Mouse (Mus musculus): ENCODE data around the gene Elovl1. TPM values are rescaled to one million over a fixed set of nuclear protein-coding genes. Genes with fewer than 3 reads are reported as not detected.

Elovl1 gene
- polyA plus RNA-seq, 1 experiment from 2014 or later = 111 TPM

GRCm38 (mm10) chr4:118476773-118477530 is 49.1 kb downstream of the Elovl1 start:
- Histone ChIP-seq H3K4me1 (replicated peaks; ENCODE audit: control insufficient read depth, insufficient read depth, low read length) (no peaks in the 10 kb centered on the region), H3K27ac (ENCODE audit: low read length) (no peak overlapping the region), H3K4me3 (ENCODE audit: low read length) (no peak overlapping the region), H3K36me3 (ENCODE audit: control insufficient read depth, insufficient read depth, low read length) (no peaks in the 10 kb centered on the region), H3K27me3 (ENCODE audit: control insufficient read depth, insufficient read depth, low read depth, low read length) (no peaks in the 10 kb centered on the region), H3K9me3 (ENCODE audit: control insufficient read depth, low read length) (no peaks in the 10 kb centered on the region), H3K4me2 (ENCODE audit: low read depth, low read length) (no peak overlapping the region), H3K9ac (ENCODE audit: low read length) (no peak overlapping the region)
- 58% methylated on average over 15 of the region's 15 CpGs for WGBS
- ATAC-seq (ENCODE audit: low read depth) = no peak

Other genes starting within 250 kb of the Elovl1 start
- 32.4 and 33.0 TPM in 2 replicates for gene Kdm4a, start 248.1 kb upstream of the Elovl1 start, polyA plus RNA-seq (2015; fragmentation: Nextera tagmentation; extraction: Ambion mirVana)
- 79.7 and 84.3 TPM in 2 replicates for gene Ptprf, start 136.7 kb upstream of the Elovl1 start, polyA plus RNA-seq (2015; fragmentation: Nextera tagmentation; extraction: Ambion mirVana)
- 5.8 and 6.3 TPM in 2 replicates for gene Szt2, start 18.8 kb upstream of the Elovl1 start, polyA plus RNA-seq (2015; fragmentation: Nextera tagmentation; extraction: Ambion mirVana)
- gene Med8, start 18.8 kb upstream of the Elovl1 start, polyA plus RNA-seq (2015; fragmentation: Nextera tagmentation; extraction: Ambion mirVana) = 87.8 and 90.1 TPM in 2 replicates
- 292 TPM in 2 replicates for gene Cdc20, start 9.3 kb downstream of the Elovl1 start, polyA plus RNA-seq (2015; fragmentation: Nextera tagmentation; extraction: Ambion mirVana)
- 0.67 and 0.83 TPM in 2 replicates for gene Mpl, start 29.4 kb downstream of the Elovl1 start, polyA plus RNA-seq (2015; fragmentation: Nextera tagmentation; extraction: Ambion mirVana)
- 99.4 and 102 TPM in 2 replicates for gene Tie1, start 62.0 kb downstream of the Elovl1 start, polyA plus RNA-seq (2015; fragmentation: Nextera tagmentation; extraction: Ambion mirVana)
- gene 2610528J11Rik, start 98.9 kb downstream of the Elovl1 start, polyA plus RNA-seq (2015; fragmentation: Nextera tagmentation; extraction: Ambion mirVana) = 18.8 and 21.1 TPM in 2 replicates
- 8.0 and 8.4 TPM in 2 replicates for gene Tmem125, start 116.0 kb downstream of the Elovl1 start, polyA plus RNA-seq (2015; fragmentation: Nextera tagmentation; extraction: Ambion mirVana)
- 1.3 and 1.6 TPM in 2 replicates for gene Cfap57, start 192.7 kb downstream of the Elovl1 start, polyA plus RNA-seq (2015; fragmentation: Nextera tagmentation; extraction: Ambion mirVana)
- 116 and 125 TPM in 2 replicates for gene Ebna1bp2, start 192.7 kb downstream of the Elovl1 start, polyA plus RNA-seq (2015; fragmentation: Nextera tagmentation; extraction: Ambion mirVana)
- not detected in 2 replicates for gene Olfr62, start 230.9 kb downstream of the Elovl1 start, polyA plus RNA-seq (2015; fragmentation: Nextera tagmentation; extraction: Ambion mirVana)

All from lung, embryonic 16.5 days (tissue).